8 mouse cellular contexts compared by ENCODE assay signal in genomic region chr7:132736099-132736862, GRCm38 (mm10).
DNase-seq lines count a peak whose midpoint lies in the region; ATAC-seq and TF ChIP-seq lines count a peak whose summit lies in the region.

No protein-coding gene starts in this region.

- H3K27me3 ChIP-seq in ES-Bruce4 (ENCODE audit: control insufficient read depth, insufficient read depth, low read length, poor library complexity, severe bottlenecking): no peaks in the 10 kb centered on the region
- no peaks in the 10 kb centered on the region for H3K27me3 ChIP-seq in kidney, embryonic 14.5 days (ENCODE audit: control insufficient read depth, insufficient read depth, low read length)
- H3K27me3 ChIP-seq in lung, embryonic 14.5 days (ENCODE audit: insufficient read depth, low read length): no peaks in the 10 kb centered on the region

- peak overlapping the region; percentile 59 for H3K27ac ChIP-seq in ES-Bruce4 (ENCODE audit: insufficient read depth, low read length)
- peak overlapping the region; percentile 57 for H3K27ac ChIP-seq in kidney, embryonic 14.5 days (ENCODE audit: low read depth, low read length)
- peak overlapping the region; percentile 83 for H3K27ac ChIP-seq in lung, embryonic 14.5 days (ENCODE audit: low read depth)

- TF ChIP-seq CTCF in ES-Bruce4 (IDR thresholded peaks at IDR 0.05; ENCODE audit: low read depth, low read length): no peak
- TF ChIP-seq CTCF in lung, embryonic 14.5 days (IDR thresholded peaks at IDR 0.05; ENCODE audit: low read depth): no peak

- TF ChIP-seq POLR2A in ES-Bruce4 (IDR thresholded peaks at IDR 0.05; ENCODE audit: insufficient read depth, low read length): no peak

- 65% methylated on average over 17 of the region's 17 CpGs for WGBS in kidney, embryonic 14.5 days
- WGBS in lung, embryonic 14.5 days: 50% methylated on average over 17 of the region's 17 CpGs

- H3K4me1 ChIP-seq in ES-Bruce4 (ENCODE audit: control insufficient read depth, insufficient read depth, low read length): peaks cover 6% of the 10 kb centered on the region
- peaks cover 10% of the 10 kb centered on the region for H3K4me1 ChIP-seq in kidney, embryonic 14.5 days (ENCODE audit: control insufficient read depth, insufficient read depth, low read length)
- peaks cover 9% of the 10 kb centered on the region for H3K4me1 ChIP-seq in lung, embryonic 14.5 days (ENCODE audit: insufficient read depth)

- DNase-seq in adrenal gland, adult (ENCODE audit: inconsistent age in 2 of 2, low spot score in 1 of 2): peak; percentile 83 to 87
- no peak for DNase-seq in adrenal gland, postnatal 4 days (ENCODE audit: low spot score in 2 of 2)
- DNase-seq in cerebellum, postnatal 10 days: peak; percentile 89 to 90
- peak; percentile 51 to 57 for DNase-seq in gastrocnemius, postnatal 36 days
- peak; percentile 63 for DNase-seq in lung, embryonic 14.5 days
- peak; percentile 21 for DNase-seq in thymus, postnatal 14 days

- H3K36me3 ChIP-seq in ES-Bruce4 (ENCODE audit: control insufficient read depth, insufficient read depth, low read length, poor library complexity, severe bottlenecking): no peaks in the 10 kb centered on the region
- H3K36me3 ChIP-seq in kidney, embryonic 14.5 days (ENCODE audit: control insufficient read depth, insufficient read depth, low read length): no peaks in the 10 kb centered on the region
- 0 out of 2 replicates have a peak, but pooled peaks cover 3% of the 10 kb centered on the region for H3K36me3 ChIP-seq in lung, embryonic 14.5 days (ENCODE audit: insufficient read depth)

- 0 out of 2 replicates have a peak overlapping the region, but pooled peaks have one; percentile 7 for H3K9ac ChIP-seq in ES-Bruce4 (ENCODE audit: low read depth, poor library complexity, severe bottlenecking)
- H3K9ac ChIP-seq in kidney, embryonic 14.5 days (ENCODE audit: low read depth, low read length): no peak overlapping the region
- H3K9ac ChIP-seq in lung, embryonic 14.5 days: no peak overlapping the region

- ATAC-seq in kidney, embryonic 14.5 days (ENCODE audit: low FRiP score, low TSS enrichment): peak; percentile 29
- peak; percentile 42; the same call in 1 of the 2 replicates for ATAC-seq in lung, embryonic 14.5 days (ENCODE audit: insufficient read depth)

- H3K4me2 ChIP-seq in kidney, embryonic 14.5 days (replicated peaks; ENCODE audit: low read depth, low read length): no peak overlapping the region
- H3K4me2 ChIP-seq in lung, embryonic 14.5 days: no peak overlapping the region

- H3K9me3 ChIP-seq in ES-Bruce4 (replicated peaks; ENCODE audit: control insufficient read depth, insufficient read depth, low read length, poor library complexity, severe bottlenecking): no peaks in the 10 kb centered on the region
- H3K9me3 ChIP-seq in kidney, embryonic 14.5 days (ENCODE audit: control insufficient read depth, low read length): no peaks in the 10 kb centered on the region
- no peaks in the 10 kb centered on the region for H3K9me3 ChIP-seq in lung, embryonic 14.5 days (ENCODE audit: low read depth, low read length)

- no peak for TF ChIP-seq EP300 in ES-Bruce4 (IDR thresholded peaks at IDR 0.05; ENCODE audit: insufficient read depth, low read depth, low read length)

- H3K4me3 ChIP-seq in ES-Bruce4 (ENCODE audit: low read depth, low read length): peak overlapping the region; percentile 25
- H3K4me3 ChIP-seq in kidney, embryonic 14.5 days (ENCODE audit: low read length): no peak overlapping the region
- H3K4me3 ChIP-seq in lung, embryonic 14.5 days (ENCODE audit: low read depth, low read length): no peak overlapping the region

- intact Hi-C loops in gastrocnemius, postnatal 36 days (cut with DNase I): loop anchor here (5.0 kb wide), 1 partner anchor 76 kb away; the partner anchor contains the start of gene Fam53b

Comparison
In these comparisons a context has a peak if more than half of its experiments do, and no peak if none do; other contexts are left out.
1. DNase-seq: peak in adrenal gland, adult (2 of 2), cerebellum, postnatal 10 days (2 of 2), gastrocnemius, postnatal 36 days (2 of 2), lung, embryonic 14.5 days (single experiment) and thymus, postnatal 14 days (single experiment); none in adrenal gland, postnatal 4 days (0 of 2).
2. Peak in every context shown above with its lines, with median percentiles within 50 percentile points of each other: H3K27ac ChIP-seq.